In genomic region chr1:154097656-154098055, GRCm38 (mm10) we compare ENCODE assay signal across 9 mouse cellular contexts.
DNase-seq lines count a peak whose midpoint lies in the region; ATAC-seq and TF ChIP-seq lines count a peak whose summit lies in the region.
"Had no signal": no experiment of that assay in that cellular context is flagged by ENCODE, and none has a peak within 500 bp of the region (broad histone marks: within the 10 kb centered on the region; RNA-seq: fewer than 3 reads in every experiment).

No protein-coding gene starts in this region.

- 62% methylated on average over 6 of the region's 6 CpGs for WGBS in cerebellum, adult 2 months

- no peak for TF ChIP-seq POLR2A in CH12.LX (IDR thresholded peaks at IDR 0.05; ENCODE audit: low read depth, low read length)
- TF ChIP-seq POLR2A in cerebellum, adult 2 months (IDR thresholded peaks at IDR 0.05; ENCODE audit: borderline replicate concordance, insufficient read depth, low read length): no peak

- no peaks in the 10 kb centered on the region for H3K36me3 ChIP-seq in CH12.LX (replicated peaks in 1 of 2; ENCODE audit: control insufficient read depth in 1 of 2, insufficient read depth in 1 of 2, low read length in 1 of 2)

- H3K79me2 ChIP-seq in CH12.LX (replicated peaks; ENCODE audit: control insufficient read depth, extremely low read depth, insufficient read depth, poor library complexity, severe bottlenecking): no peaks in the 10 kb centered on the region

- TF ChIP-seq RAD21 in CH12.LX (IDR thresholded peaks at IDR 0.05; ENCODE audit: low read depth, low read length): no peak

- in situ Hi-C loops in CH12.LX (cut with MboI; ENCODE audit: low pct_ligation_motif_present, low pct_unique_long_range_greater_than_20kb, low sequenced_read_pairs): no loop called here

- dilution Hi-C loops in CH12.LX (cut with MboI; ENCODE audit: extremely low pct_ligation_motif_present, extremely low pct_unique_long_range_greater_than_20kb, low sequenced_read_pairs): no loop called here

- H3K4me2 ChIP-seq in CH12.LX (ENCODE audit: insufficient read depth, low read depth, poor library complexity, severe bottlenecking): no peak overlapping the region

- no peak for TF ChIP-seq EP300 in CH12.LX (IDR thresholded peaks at IDR 0.05; ENCODE audit: low read length)

- H3K27me3 ChIP-seq in CH12.LX (replicated peaks): no peaks in the 10 kb centered on the region
- H3K27me3 ChIP-seq in cerebellum, adult 2 months (ENCODE audit: control insufficient read depth, insufficient read depth, low read length): no peaks in the 10 kb centered on the region

- peaks cover 11 to 61% of the 10 kb centered on the region in 2 experiments for H3K4me1 ChIP-seq in CH12.LX (ENCODE audit: control insufficient read depth in 1 of 2, insufficient read depth in 2 of 2)
- H3K4me1 ChIP-seq in cerebellum, adult 2 months (ENCODE audit: control insufficient read depth, insufficient read depth, low read length): no peaks in the 10 kb centered on the region

- no peak for ATAC-seq in inflammation-experienced regulatory T-cells, adult 6 months
- ATAC-seq: hindbrain, postnatal 0 days had no signal

- no peak for TF ChIP-seq CTCF in CH12.LX (conservative IDR thresholded peaks at IDR 0.05 in 1 of 2, IDR thresholded peaks at IDR 0.05 in 1 of 2; ENCODE audit: low read depth in 2 of 2, low read length in 2 of 2)
- TF ChIP-seq CTCF in cerebellum, adult 2 months (IDR thresholded peaks at IDR 0.05; ENCODE audit: borderline replicate concordance, insufficient read depth, low read depth, low read length): no peak

- H3K9me3 ChIP-seq in CH12.LX (replicated peaks; ENCODE audit: low read length): no peaks in the 10 kb centered on the region

- no peak overlapping the region for H3K9ac ChIP-seq in CH12.LX (ENCODE audit: insufficient read depth, low read depth)

- H3K27ac ChIP-seq in CH12.LX (ENCODE audit: insufficient read depth, low read depth): no peak overlapping the region
- H3K27ac ChIP-seq in cerebellum, adult 2 months (ENCODE audit: insufficient read depth, low read length): no peak overlapping the region
- H3K27ac ChIP-seq: hindbrain, postnatal 0 days had no signal

- H3K4me3 ChIP-seq in CH12.LX (replicated peaks in 1 of 3; ENCODE audit: low read depth in 2 of 3, low read length in 2 of 3, poor library complexity in 1 of 3): no peak overlapping the region
- H3K4me3 ChIP-seq in cerebellum, adult 2 months (replicated peaks; ENCODE audit: insufficient read depth, low read depth, low read length): no peak overlapping the region

- peak; percentile 33 for DNase-seq in adrenal gland, postnatal 10 days
- DNase-seq in adrenal gland, adult 8-10 months: no peak
- DNase-seq in layer of hippocampus, adult 11-12 months (ENCODE audit: low spot score): peak; percentile 53
- no peak for DNase-seq in layer of hippocampus, adult 9-10 months (ENCODE audit: low spot score)
- DNase-seq in CH12.LX (ENCODE audit: extremely low read depth): no peak
- peak; percentile 73 for DNase-seq in lung, postnatal 10 days
- DNase-seq in cerebellum, adult 2 months: no peak

TF ChIP-seq in CH12.LX, 34 proteins besides CTCF, POLR2A, EP300 and RAD21:
- TF ChIP-seq USF2 (conservative IDR thresholded peaks at IDR 0.05; ENCODE audit: low read depth, low read length) (no peak), ELF1 (IDR thresholded peaks at IDR 0.05; ENCODE audit: low read depth, low read length) (peak; percentile 42; the same call in 1 of the 2 replicates)

Comparison
In these comparisons a context has a peak if more than half of its experiments do, and no peak if none do; other contexts are left out.
1. DNase-seq: peak in adrenal gland, postnatal 10 days (single experiment), layer of hippocampus, adult 11-12 months (single experiment) and lung, postnatal 10 days (single experiment); none in adrenal gland, adult 8-10 months (single experiment), layer of hippocampus, adult 9-10 months (single experiment), CH12.LX (single experiment) and cerebellum, adult 2 months (0 of 2).